Mouse (Mus musculus) neural tube, embryonic 12.5 days (tissue): ENCODE data around the gene Srr. TPM values are rescaled to one million over a fixed set of nuclear protein-coding genes. Genes with fewer than 3 reads are reported as not detected.
A peak's percentile ranks its signal among the peaks of the same experiment; 100 is the strongest.

ENCODE experiments used
- ATAC-seq: fragments of 200-750 bp; cut with Nextera tagmentation; 2 replicates; pipeline ENCODE4 v1.8.0; 2017; ENCODE audit warnings: low read depth, mild to moderate bottlenecking, moderate TSS enrichment, moderate library complexity; ENCODE audit not compliant: low FRiP score
- H3K27ac ChIP-seq: fragments of 300-500 bp; sonication (generic); 2 replicates; pipeline ENCODE4 v1.5.1; 2016
- H3K27me3 ChIP-seq: fragments of 300-500 bp; sonication (generic); replicated peaks from 2 replicates; pipeline ENCODE4 v1.6.1; 2016; ENCODE audit warnings: mild to moderate bottlenecking
- H3K36me3 ChIP-seq: fragments of 300-500 bp; sonication (generic); 2 replicates; pipeline ENCODE4 v1.6.1; 2016; ENCODE audit warnings: mild to moderate bottlenecking
- H3K4me1 ChIP-seq: fragments of 300-500 bp; sonication (generic); 2 replicates; pipeline ENCODE4 v1.6.1; 2016
- H3K4me2 ChIP-seq: fragments of 300-500 bp; sonication (generic); replicated peaks from 2 replicates; pipeline ENCODE4 v1.6.1; 2016; ENCODE audit warnings: mild to moderate bottlenecking
- H3K4me3 ChIP-seq: fragments of 300-500 bp; sonication (generic); 2 replicates; pipeline ENCODE4 v1.5.1; 2016
- H3K9ac ChIP-seq: fragments of 300-500 bp; sonication (generic); 2 replicates; pipeline ENCODE4 v1.6.1; 2016; ENCODE audit warnings: mild to moderate bottlenecking
- H3K9me3 ChIP-seq: fragments of 300-500 bp; sonication (generic); 2 replicates; pipeline ENCODE4 v1.6.1; 2016; ENCODE audit warnings: mild to moderate bottlenecking
- WGBS: fragments of 180-500 bp; shearing (Covaris S2); methylation state at CpG from one replicate; pipeline ENCODE4 v1.1.7; 2016; 5-methylcytosine and 5-hydroxymethylcytosine counted together
- polyA plus RNA-seq: library from polyadenylated mRNA; unstranded; fragments of >200 nt; fragmentation: Nextera tagmentation; extraction: Ambion mirVana; gene quantifications from 2 replicates; pipeline ENCODE4 v1.2.1, GENCODE M21; 2016

Gene Srr
- polyA plus RNA-seq, 1 experiment from 2014 or later = 28.1 TPM

DNA sequence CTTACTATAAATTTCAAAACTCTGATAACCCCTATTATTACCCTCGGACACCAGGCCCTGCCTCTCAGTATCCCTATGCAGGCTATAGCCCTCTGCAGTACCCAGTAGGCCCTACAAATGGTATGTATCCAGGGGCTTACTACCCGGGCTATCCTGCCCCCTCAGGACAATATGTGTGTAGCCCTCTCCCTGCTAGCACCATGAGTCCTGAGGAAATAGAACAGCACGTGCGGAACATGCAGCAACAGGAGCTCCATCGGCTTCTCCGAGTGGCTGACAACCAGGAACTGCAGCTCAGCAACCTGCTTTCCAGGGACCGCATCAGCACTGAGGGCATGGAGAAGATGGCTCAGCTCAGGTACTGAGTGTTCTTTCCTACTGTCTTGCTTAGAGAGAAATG lies 4.6 kb upstream of the Srr start:
- Histone ChIP-seq H3K4me3 (no peak overlapping the region), H3K36me3 (peaks cover 54% of the 10 kb centered on the region), H3K27ac (no peak overlapping the region), H3K4me2 (no peak overlapping the region), H3K9ac (no peak overlapping the region), H3K9me3 (no peaks in the 10 kb centered on the region), H3K27me3 (no peaks in the 10 kb centered on the region), H3K4me1 (peaks cover 11% of the 10 kb centered on the region)
- no peak for ATAC-seq
- 92% methylated on average over 7 of the region's 7 CpGs for WGBS

DNA sequence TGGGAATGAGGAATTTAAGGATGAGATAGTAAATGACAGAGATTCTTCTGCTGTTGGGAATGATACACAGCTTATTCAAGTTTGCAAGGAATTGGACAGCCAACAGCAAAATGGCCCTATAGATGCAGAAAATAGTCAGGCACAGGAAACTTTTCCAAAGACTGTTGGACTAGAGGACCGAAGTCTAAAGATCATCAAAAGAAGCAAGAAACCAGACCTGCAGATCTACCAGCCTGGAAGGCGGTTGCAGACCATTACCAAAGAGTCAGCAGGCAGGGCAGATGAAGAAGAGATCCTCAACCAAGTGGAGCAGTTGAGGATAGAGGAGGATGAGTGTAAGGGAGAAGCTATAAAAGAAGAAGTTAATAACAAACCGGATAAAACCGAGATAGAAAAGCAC lies 3.4 kb upstream of the Srr start:
- no peak overlapping the region for H3K4me2 ChIP-seq
- H3K4me3 ChIP-seq = no peak overlapping the region
- no peaks in the 10 kb centered on the region for H3K27me3 ChIP-seq
- H3K9me3 ChIP-seq = no peaks in the 10 kb centered on the region
- peaks cover 13% of the 10 kb centered on the region for H3K4me1 ChIP-seq
- no peak for ATAC-seq
- H3K27ac ChIP-seq = no peak overlapping the region
- H3K36me3 ChIP-seq = peaks cover 41% of the 10 kb centered on the region
- no peak overlapping the region for H3K9ac ChIP-seq
- WGBS = 77% methylated on average over 4 of the region's 4 CpGs

DNA sequence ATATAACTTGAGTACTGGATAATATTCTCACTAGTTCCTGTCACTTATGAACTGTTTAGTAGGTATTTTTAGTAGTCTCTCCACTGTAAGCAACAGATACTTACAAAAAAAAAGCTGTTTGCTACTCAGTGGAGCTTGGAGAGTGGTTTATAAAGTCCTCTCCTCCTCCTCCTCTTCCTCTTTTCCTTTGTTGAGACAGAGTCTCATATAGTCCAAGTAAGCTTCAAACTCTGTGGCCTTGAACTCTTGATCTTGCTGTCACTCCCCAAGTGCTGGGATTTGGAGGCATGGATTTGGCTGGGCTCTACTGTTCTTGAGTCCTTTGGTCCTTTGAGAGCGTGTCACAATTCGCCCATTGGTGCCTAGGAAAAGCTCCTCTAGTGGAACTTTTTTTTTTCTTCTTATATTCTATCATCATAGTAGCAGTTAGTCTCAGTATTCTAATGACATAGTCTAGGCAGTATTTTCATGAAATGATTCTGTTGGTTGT lies 1.5 kb upstream of the Srr start:
- 93% methylated on average over 2 of the region's 2 CpGs for WGBS
- Histone ChIP-seq H3K27ac (no peak overlapping the region), H3K36me3 (peaks cover 25% of the 10 kb centered on the region), H3K27me3 (no peaks in the 10 kb centered on the region), H3K9me3 (no peaks in the 10 kb centered on the region), H3K9ac (no peak overlapping the region), H3K4me1 (peaks cover 13% of the 10 kb centered on the region), H3K4me3 (no peak overlapping the region), H3K4me2 (peak overlapping the region; percentile 24; the same call in 1 of the 2 replicates)
- no peak for ATAC-seq

DNA sequence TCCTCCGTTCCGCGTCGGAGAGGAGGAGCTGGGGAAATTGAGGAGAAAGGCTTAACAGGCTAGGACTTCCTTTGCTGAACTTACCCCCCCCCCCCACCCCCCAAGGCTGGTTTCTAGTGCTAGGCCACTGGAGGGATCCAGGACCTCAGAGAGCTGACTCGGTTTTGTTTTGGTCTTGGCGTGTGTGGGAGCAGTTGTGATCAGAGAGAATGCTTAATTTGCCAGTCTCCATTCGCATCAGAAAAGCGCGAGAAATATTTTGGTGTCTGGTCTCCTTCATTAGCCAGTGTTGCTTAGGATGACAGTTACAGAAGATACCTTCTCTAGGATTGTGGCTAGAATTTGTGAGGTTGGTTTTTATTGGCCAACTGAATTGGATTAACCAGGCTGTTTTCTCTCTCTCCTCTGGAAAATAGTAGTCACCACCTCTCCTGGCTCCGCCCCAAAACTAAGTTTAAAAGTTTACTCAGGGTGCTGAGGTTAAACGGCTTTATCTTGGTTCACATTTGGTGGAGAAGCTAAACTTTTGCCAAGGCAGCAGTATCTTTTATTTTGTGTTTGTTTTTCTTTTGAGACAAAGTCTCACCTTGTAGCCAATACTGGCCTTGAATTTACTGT lies 749 bp upstream of the Srr start:
- Histone ChIP-seq H3K27ac (peak overlapping the region; percentile 91; the same call in 1 of the 2 replicates), H3K27me3 (no peaks in the 10 kb centered on the region), H3K4me2 (peak overlapping the region; percentile 71), H3K4me1 (peaks cover 13% of the 10 kb centered on the region), H3K9me3 (no peaks in the 10 kb centered on the region), H3K36me3 (peaks cover 18% of the 10 kb centered on the region), H3K4me3 (peak overlapping the region; percentile 83), H3K9ac (peak overlapping the region; percentile 91)
- ATAC-seq = no peak
- 9% methylated on average over 11 of the region's 11 CpGs for WGBS

DNA sequence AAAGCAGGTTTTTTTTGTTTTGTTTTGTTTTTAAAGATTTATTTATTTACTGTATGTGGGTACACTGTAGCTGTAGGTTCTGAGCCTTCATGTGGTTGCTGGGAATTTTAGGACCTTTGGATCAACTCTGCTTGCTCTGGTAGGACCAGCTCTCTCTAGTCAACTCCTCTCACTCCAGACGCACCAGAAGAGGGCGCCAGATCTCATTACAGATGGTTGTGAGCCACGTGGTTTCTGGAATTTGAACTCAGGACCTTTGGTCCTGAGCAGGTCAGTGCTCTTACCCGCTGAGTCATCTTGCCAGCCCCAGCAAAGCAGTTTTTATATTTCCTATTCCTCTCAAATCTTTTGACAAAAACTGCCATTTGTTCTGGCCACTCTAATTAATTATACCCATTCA lies 1.6 kb downstream of the Srr start:
- ATAC-seq = no peak
- Histone ChIP-seq H3K36me3 (peaks cover 3% of the 10 kb centered on the region), H3K27ac (no peak overlapping the region), H3K4me1 (peaks cover 13% of the 10 kb centered on the region), H3K9ac (no peak overlapping the region), H3K4me3 (no peak overlapping the region), H3K4me2 (0 out of 2 replicates have a peak overlapping the region, but pooled peaks have one; percentile 3), H3K9me3 (no peaks in the 10 kb centered on the region), H3K27me3 (no peaks in the 10 kb centered on the region)
- WGBS = 73% methylated on average over 4 of the region's 4 CpGs

DNA sequence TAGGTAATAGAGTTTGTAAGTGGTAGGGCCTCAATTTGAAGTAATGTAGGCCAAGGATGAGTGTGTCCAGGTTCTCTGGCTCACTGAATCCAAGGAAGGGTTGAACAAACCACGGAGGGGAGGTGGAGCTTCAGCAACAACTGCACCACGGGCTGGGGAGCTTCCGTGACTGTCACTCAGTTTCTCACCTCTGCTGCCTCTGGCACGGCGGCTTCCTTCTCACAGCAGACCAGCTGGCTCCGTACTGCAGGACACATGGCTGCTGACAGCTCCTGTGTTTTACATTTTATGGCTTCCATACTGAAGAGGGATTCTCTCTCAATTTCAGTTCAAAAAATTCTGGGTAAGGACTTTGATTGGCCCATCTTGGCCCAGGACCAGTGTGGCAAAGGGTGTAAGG lies 6.5 kb downstream of the Srr start:
- Histone ChIP-seq H3K36me3 (peaks cover 16% of the 10 kb centered on the region), H3K27ac (no peak overlapping the region), H3K9me3 (no peaks in the 10 kb centered on the region), H3K9ac (no peak overlapping the region), H3K4me1 (no peaks in the 10 kb centered on the region; the same call in 1 of the 2 replicates), H3K27me3 (no peaks in the 10 kb centered on the region), H3K4me2 (no peak overlapping the region), H3K4me3 (no peak overlapping the region)
- WGBS = 76% methylated on average over 6 of the region's 6 CpGs
- ATAC-seq = no peak

DNA sequence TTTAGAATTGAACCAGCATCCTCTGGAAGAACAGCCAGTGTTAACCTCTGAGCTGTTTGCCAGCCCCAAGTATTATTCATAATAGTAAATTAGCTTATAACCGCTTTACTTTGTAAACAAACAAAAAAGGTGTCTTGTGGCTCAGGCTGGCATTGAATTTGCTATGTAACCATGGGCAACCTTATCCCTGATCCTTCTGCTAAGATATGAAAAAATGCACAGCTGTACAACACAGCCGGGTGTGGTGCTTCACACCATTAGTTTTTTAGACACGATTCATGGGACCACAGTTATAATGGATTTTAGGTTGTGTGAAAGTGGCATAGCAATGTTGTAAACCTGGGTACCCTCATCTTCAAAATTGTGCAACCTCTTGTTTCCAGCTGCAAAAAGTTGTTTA lies 13.3 kb downstream of the Srr start:
- H3K27me3 ChIP-seq = no peaks in the 10 kb centered on the region
- ATAC-seq = no peak
- H3K4me3 ChIP-seq = no peak overlapping the region
- H3K27ac ChIP-seq = no peak overlapping the region
- no peaks in the 10 kb centered on the region for H3K9me3 ChIP-seq
- peaks cover 24% of the 10 kb centered on the region for H3K36me3 ChIP-seq
- H3K4me2 ChIP-seq = no peak overlapping the region
- WGBS = 93% methylated on average over 3 of the region's 3 CpGs
- no peaks in the 10 kb centered on the region for H3K4me1 ChIP-seq
- no peak overlapping the region for H3K9ac ChIP-seq

DNA sequence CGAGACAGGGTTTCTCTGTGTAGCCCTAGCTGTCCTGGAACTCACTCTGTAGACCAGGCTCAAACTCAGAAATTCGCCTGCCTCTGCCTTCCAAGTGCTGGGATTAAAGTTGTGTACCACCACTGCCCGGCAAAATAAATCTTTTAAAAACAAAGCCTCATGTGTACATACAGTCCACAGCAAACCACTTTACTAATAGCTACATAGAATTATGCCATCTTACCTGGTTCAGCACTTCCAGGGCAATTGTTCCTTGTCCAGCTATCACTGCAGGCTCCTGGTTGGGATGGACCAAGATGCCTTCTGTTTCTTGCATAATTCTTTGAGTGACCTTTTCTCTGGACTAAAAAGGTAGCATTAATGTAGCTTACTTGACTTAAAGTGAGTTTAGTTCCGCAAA lies 15.8 kb downstream of the Srr start:
- Histone ChIP-seq H3K9ac (no peak overlapping the region), H3K27me3 (no peaks in the 10 kb centered on the region), H3K4me1 (no peaks in the 10 kb centered on the region), H3K27ac (no peak overlapping the region), H3K4me2 (no peak overlapping the region), H3K36me3 (peaks cover 49% of the 10 kb centered on the region), H3K9me3 (no peaks in the 10 kb centered on the region), H3K4me3 (no peak overlapping the region)
- 90% methylated on average over 4 of the region's 4 CpGs for WGBS
- ATAC-seq = no peak

DNA sequence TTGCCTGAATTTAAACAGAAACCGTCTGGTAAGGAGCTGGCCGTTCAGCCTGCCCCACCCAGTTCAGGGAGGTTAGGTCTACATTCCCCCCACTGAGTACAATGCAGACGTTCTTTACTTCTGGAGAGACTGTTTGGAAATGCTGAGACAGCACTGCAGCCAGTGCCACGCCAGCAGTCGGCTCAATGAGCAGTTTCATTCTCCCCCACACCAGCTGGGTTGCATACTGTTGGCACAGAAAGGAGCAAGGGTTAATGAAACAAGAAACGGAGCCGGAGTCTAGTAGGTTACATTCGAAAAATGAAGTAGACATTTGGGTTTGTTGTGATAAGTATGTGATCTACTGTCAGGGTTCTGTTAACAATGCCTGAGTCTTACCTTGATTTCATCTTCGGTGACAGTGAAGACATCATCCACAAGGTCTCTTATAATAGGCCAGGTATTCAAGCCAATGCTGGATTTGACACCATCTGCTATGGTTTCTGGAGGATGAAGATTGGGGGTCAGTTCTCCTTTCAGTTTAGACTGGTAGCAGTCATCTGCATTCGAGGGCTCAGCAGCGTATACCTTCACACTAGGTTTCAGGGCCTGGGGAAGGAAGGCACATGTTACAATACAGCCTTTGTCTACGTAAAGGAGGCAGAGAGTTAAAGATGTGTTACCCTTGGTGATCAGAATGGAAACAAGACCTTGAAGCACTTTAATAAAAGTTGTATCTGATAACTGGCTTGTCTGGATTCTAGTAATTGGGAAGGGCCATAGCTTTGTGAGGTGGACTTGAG lies 16.9 kb downstream of the Srr start:
- Histone ChIP-seq H3K9ac (no peak overlapping the region), H3K9me3 (no peaks in the 10 kb centered on the region), H3K4me1 (no peaks in the 10 kb centered on the region), H3K4me3 (no peak overlapping the region), H3K27ac (no peak overlapping the region), H3K27me3 (no peaks in the 10 kb centered on the region), H3K4me2 (no peak overlapping the region), H3K36me3 (peaks cover 61% of the 10 kb centered on the region)
- WGBS = 89% methylated on average over 12 of the region's 12 CpGs
- ATAC-seq = no peak

DNA sequence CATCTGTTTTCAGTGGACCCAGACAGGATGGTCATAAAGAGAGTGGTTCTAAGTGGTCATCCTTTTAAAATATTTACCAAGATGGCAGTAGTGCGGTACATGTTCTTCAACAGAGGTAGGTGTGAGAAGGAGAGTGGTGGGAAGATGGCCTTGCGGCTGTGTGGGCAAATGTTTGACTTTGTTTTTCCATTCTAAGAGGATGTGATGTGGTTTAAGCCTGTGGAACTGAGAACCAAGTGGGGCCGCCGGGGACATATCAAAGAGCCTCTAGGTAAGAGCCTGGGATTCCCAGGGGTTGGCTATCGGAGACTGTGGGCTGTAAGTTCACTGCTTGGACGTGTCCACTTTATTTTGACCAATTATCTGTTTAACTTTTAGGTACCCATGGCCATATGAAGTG lies 17.9 kb downstream of the Srr start:
- Histone ChIP-seq H3K4me2 (no peak overlapping the region), H3K27ac (no peak overlapping the region), H3K4me3 (no peak overlapping the region), H3K9me3 (no peaks in the 10 kb centered on the region), H3K9ac (no peak overlapping the region), H3K27me3 (no peaks in the 10 kb centered on the region), H3K4me1 (no peaks in the 10 kb centered on the region), H3K36me3 (peaks cover 67% of the 10 kb centered on the region)
- ATAC-seq = no peak
- WGBS = 97% methylated on average over 6 of the region's 6 CpGs

DNA sequence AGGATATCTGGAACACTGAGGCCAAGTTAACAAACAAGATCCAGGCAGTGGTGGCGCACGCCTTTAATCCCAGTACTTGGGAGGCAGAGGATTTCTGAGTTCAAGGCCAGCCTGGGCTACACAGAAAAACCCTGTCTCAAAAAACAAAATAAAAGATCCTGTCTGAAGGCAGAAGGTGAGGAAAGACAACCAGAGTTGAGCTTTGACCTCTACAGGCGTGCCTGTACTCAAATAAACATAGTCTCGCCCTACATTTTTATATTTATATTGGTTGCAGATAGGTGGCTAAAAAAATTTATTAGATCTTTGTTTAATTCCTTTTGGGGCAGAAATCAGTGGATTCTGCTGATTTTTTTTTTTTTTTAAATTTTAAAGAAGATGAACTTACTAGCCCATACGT lies 23.3 kb downstream of the Srr start:
- Histone ChIP-seq H3K36me3 (peaks cover 74% of the 10 kb centered on the region), H3K27ac (no peak overlapping the region), H3K4me1 (peaks cover 7% of the 10 kb centered on the region; the same call in 1 of the 2 replicates), H3K9ac (no peak overlapping the region), H3K27me3 (no peaks in the 10 kb centered on the region), H3K4me3 (no peak overlapping the region), H3K9me3 (no peaks in the 10 kb centered on the region), H3K4me2 (no peak overlapping the region)
- 94% methylated on average over 5 of the region's 5 CpGs for WGBS
- ATAC-seq = no peak

DNA sequence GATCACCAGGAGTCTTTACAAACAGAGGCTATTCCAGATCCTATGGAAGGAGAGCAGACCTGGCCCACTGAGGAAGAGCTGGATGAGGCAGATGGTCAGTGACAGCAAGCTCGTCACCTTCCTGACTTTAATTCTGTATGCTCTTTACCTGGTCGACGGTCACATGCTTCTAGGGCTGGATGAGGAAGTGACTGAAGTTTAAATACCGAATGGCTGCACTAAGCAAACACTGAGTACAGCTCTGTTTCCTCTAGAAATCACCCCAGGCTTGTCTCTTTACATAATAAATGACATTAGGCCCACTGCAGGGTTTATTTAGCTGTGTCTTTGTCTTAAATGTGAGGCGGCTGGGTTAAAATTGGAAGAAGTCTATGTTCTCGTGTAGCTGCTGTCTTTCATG lies 24.2 kb downstream of the Srr start:
- 87% methylated on average over 6 of the region's 6 CpGs for WGBS
- Histone ChIP-seq H3K27ac (no peak overlapping the region), H3K4me2 (no peak overlapping the region), H3K9ac (no peak overlapping the region), H3K4me3 (no peak overlapping the region), H3K9me3 (no peaks in the 10 kb centered on the region), H3K27me3 (no peaks in the 10 kb centered on the region), H3K4me1 (peaks cover 8% of the 10 kb centered on the region; the same call in 1 of the 2 replicates), H3K36me3 (peaks cover 65% of the 10 kb centered on the region)
- ATAC-seq = no peak

DNA sequence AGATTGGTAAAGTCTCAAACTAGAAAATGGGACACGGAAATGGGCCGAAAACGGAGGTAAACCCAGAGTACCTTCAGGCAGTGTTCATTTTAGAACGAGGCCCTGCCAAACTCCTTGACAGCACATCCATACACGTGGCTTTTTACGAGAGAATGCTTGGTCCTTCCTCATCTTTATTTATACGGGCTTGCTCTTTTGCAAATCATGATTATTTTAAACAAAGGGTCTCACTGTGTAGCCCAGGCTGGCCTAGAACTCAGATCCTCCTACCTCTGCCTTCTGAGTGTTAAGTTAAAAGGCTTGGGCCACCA lies 27.3 kb downstream of the Srr start:
- Histone ChIP-seq H3K4me3 (peak overlapping the region; percentile 87), H3K4me2 (peak overlapping the region; percentile 98), H3K4me1 (peaks cover 16% of the 10 kb centered on the region; the same call in 1 of the 2 replicates), H3K27me3 (no peaks in the 10 kb centered on the region), H3K36me3 (peaks cover 35% of the 10 kb centered on the region), H3K27ac (no peak overlapping the region), H3K9ac (peak overlapping the region; percentile 80), H3K9me3 (no peaks in the 10 kb centered on the region)
- no peak for ATAC-seq
- WGBS = under 1% methylated on average over 7 of the region's 7 CpGs
